Mouse (Mus musculus) cerebellum, adult 2 months (tissue): ENCODE data around the gene Pin1rt1.

Source experiments
- CTCF ChIP-seq: fragments of 200-500 bp; IDR thresholded peaks from 2 replicates; pipeline ENCODE4 v1.5.1; 2011; ENCODE audit warnings: low read depth, mild to moderate bottlenecking, control low read depth, low read length, moderate library complexity, borderline replicate concordance; ENCODE audit not compliant: insufficient read depth
- POLR2A ChIP-seq: fragments of 200-500 bp; IDR thresholded peaks from 2 replicates; pipeline ENCODE4 v1.6.1; 2011; ENCODE audit warnings: low read length, control low read depth, borderline replicate concordance; ENCODE audit not compliant: insufficient read depth

GRCm38 (mm10) chr2:104712486-104712809, 3.7 kb downstream of the Pin1rt1 start:
- no peak for TF ChIP-seq CTCF
- no peak for TF ChIP-seq POLR2A
